Mouse (Mus musculus) brain, adult 10 weeks (tissue): Measurements from ENCODE around the gene Xpa. TPM values are rescaled to one million over a fixed set of nuclear protein-coding genes. Genes with fewer than 3 reads are reported as not detected.

Source experiments
- polyA plus RNA-seq: library from polyadenylated mRNA; stranded (reverse); fragments of 350-450 nt; fragmentation: Illumina TruSeq; extraction: RNeasy Lipid Tissue Mini Kit (QIAGEN cat#74804); gene quantifications from one replicate; pipeline ENCODE4 v1.2.3, GENCODE M21; 2015; ENCODE audit warnings: low read depth, low replicate concordance

Xpa gene
- 13.0 TPM for polyA plus RNA-seq

DNA sequence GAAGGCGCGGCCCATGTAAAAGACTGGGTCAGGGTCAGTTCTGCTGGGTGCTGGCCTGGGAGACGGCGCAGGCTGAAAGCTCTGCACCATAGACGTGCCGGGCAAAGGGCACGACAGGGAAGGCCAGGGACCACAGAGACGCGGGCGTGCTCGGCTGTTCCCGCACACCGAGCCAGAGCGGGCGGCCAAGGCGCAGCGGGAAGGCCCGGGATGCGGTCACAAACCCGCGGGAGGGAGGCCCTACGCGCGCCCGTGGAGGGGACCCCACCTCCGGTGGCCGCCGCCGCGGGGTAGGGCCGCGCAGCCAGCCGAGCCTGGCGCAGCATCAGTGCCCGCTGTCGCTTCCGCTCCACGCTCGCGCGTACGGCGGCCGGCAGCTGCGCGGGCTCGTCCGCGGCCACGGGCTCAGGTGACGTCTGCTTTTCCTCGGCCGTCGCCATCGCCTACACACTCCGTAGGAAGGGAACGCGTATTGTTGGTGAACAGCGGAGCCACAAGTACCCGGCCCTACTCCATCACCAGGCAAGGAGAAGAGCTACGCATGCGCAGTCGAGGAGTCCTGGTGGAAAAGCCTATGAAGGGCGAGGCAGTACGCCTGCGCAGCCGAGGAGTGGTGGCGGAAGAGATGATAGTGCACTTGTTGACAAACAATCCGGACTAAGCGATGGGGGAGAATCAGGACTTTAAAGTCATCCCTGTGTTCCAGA, at the start of gene Xpa:
Gene Xpa, minus strand, starts transcription at position 531 of the 707 bp plus-strand sequence.

DNA sequence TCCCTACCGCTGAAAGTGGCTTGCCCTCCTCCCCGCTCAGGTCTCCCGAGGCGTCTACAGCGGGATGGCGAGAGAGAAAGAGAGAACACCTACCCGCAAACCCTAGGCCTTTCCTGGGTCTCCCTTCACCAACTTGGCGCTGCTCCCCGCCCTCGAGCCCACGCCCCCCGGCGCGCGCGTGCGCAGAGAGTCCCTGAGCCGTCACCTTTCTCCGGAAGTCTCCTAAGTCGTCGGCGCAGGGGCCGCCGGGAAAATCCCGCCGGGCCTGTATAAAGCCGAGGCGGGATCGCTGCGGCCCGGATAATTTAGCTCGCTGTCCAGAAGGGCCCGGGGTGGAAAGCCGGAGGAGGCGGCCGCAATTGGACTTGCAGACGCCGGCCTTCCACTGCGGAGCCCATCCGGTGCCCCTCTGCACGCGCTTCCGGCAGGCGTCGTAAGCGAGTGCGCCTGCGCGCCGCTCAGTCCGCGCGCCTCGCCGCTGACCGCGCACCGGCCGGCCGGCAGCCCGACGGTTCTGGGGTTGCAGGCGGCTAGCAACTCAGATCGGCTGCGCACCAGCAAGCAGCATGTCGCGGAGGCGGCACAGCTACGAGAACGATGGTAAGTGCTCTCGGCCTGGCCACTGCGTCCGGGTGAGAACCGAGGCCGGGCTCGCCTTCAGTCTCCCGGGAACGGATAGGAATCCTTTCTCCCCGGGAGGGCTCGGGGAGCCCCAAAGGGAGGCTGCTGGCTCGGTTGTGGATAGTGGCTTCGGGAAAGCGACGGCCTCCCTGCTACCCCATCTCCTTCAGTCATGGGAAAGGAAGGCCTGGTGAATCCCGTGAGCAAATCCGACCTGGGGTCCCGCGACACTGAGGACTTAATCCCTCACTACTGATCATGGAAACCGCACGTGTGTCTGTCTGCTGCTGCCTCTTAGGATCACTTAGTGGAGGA, 57.6 kb downstream of the Xpa start, which contains the start of the genes Ncbp1 and Tstd2:
Gene Ncbp1, plus strand, starts transcription at position 327 of the 936 bp plus-strand sequence.
Gene Tstd2, minus strand, starts transcription at position 408 of the 936 bp plus-strand sequence.

Other genes with a start within 250 kb of the Xpa start
- gene Tdrd7, start 231.0 kb downstream of the Xpa start, polyA plus RNA-seq, result 34.0 TPM
- gene Tmod1, start 157.4 kb downstream of the Xpa start, polyA plus RNA-seq, result 44.9 TPM
- gene Ncbp1, start 57.7 kb downstream of the Xpa start, polyA plus RNA-seq, result 45.6 TPM
- 11.1 TPM for gene Tstd2, start 57.6 kb downstream of the Xpa start, polyA plus RNA-seq
- not detected for gene Foxe1, start 147.3 kb upstream of the Xpa start, polyA plus RNA-seq
- gene Trmo, start 193.1 kb upstream of the Xpa start, polyA plus RNA-seq, result 4.7 TPM
- gene Hemgn, start 217.2 kb upstream of the Xpa start, polyA plus RNA-seq, result not detected